ENCODE assay signal across 18 mouse cellular contexts in the genomic region with DNA sequence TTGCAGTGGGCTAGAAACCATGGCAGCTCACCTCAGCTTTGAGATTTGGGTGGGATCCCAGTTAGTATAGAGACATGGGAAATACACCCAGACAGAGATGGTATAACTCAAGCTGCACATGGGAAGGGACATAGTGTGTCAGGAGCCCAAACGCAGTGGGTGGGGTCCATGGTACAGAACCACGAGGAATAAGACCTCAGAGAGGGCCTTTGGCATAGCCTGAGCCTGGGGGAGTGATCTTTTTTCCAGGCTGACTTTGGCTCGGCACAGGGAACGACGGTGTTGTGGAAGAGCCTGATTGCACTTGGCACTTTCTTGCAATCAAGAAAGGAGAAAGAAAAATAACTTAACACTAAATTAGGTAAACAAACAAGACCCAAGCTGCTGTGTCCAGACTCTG. TPM values are rescaled to one million over a fixed set of nuclear protein-coding genes. Genes with fewer than 3 reads are reported as not detected.
A peak's percentile ranks its signal among the peaks of the same experiment; 100 is the strongest.
DNase-seq lines count a peak whose midpoint lies in the region; ATAC-seq and TF ChIP-seq lines count a peak whose summit lies in the region.
"Had no signal": no experiment of that assay in that cellular context is flagged by ENCODE, and none has a peak within 500 bp of the region (broad histone marks: within the 10 kb centered on the region; RNA-seq: fewer than 3 reads in every experiment).

No protein-coding gene starts in this region.

- 0 out of 2 replicates have a peak overlapping the region, but pooled peaks have one; percentile 50 for H3K27ac ChIP-seq in limb, embryonic 12.5 days
- no peak overlapping the region for H3K27ac ChIP-seq in limb, embryonic 10.5 days
- peak overlapping the region; percentile 70 for H3K27ac ChIP-seq in limb, embryonic 14.5 days (replicated peaks; ENCODE audit: low read depth, low read length)
- H3K27ac ChIP-seq in liver, embryonic 11.5 days (ENCODE audit: low read depth, low read length) = no peak overlapping the region
- H3K27ac ChIP-seq: forebrain, embryonic 12.5 days; hindbrain, embryonic 12.5 days; hindbrain, postnatal 0 days had no signal

- intact Hi-C loops in gastrocnemius, postnatal 14 days (cut with DNase I; ENCODE audit: low total_unique reads) = no loop called here

- H3K9me3 ChIP-seq in limb, embryonic 12.5 days = peaks cover 22% of the 10 kb centered on the region
- peaks cover 2% of the 10 kb centered on the region; the same call in 1 of the 2 replicates for H3K9me3 ChIP-seq in limb, embryonic 10.5 days (replicated peaks)
- 0 out of 2 replicates have a peak, but pooled peaks cover 11% of the 10 kb centered on the region for H3K9me3 ChIP-seq in limb, embryonic 14.5 days (ENCODE audit: control insufficient read depth, low read length)
- H3K9me3 ChIP-seq in liver, embryonic 11.5 days (ENCODE audit: control insufficient read depth, low read length) = peaks cover 9% of the 10 kb centered on the region; the same call in 1 of the 2 replicates

- DNase-seq in gastrocnemius, postnatal 25 days = peak; percentile 34
- no peak for DNase-seq in gastrocnemius, postnatal 14 days
- DNase-seq in limb, embryonic 10.5 days (ENCODE audit: low spot score) = no peak
- no peak for DNase-seq in limb, embryonic 14.5 days (ENCODE audit: low spot score)
- no peak for DNase-seq in liver, embryonic 11.5 days (ENCODE audit: low spot score)
- DNase-seq: adrenal gland, postnatal 14 days; cerebellum, adult 11-12 months; cerebellum, adult 9-10 months; cerebellum, postnatal 25 days had no signal

- H3K9ac ChIP-seq in limb, embryonic 12.5 days (replicated peaks) = no peak overlapping the region
- H3K9ac ChIP-seq in limb, embryonic 14.5 days (ENCODE audit: low read depth, low read length, severe bottlenecking) = no peak overlapping the region
- H3K9ac ChIP-seq in liver, embryonic 11.5 days (ENCODE audit: low read depth, low read length) = no peak overlapping the region
- H3K9ac ChIP-seq: forebrain, embryonic 12.5 days; heart, embryonic 12.5 days; hindbrain, embryonic 12.5 days had no signal

- H3K4me1 ChIP-seq in limb, embryonic 12.5 days (replicated peaks) = peaks cover 11% of the 10 kb centered on the region
- peaks cover 6% of the 10 kb centered on the region; the same call in 1 of the 2 replicates for H3K4me1 ChIP-seq in limb, embryonic 10.5 days
- peaks cover 18% of the 10 kb centered on the region for H3K4me1 ChIP-seq in limb, embryonic 14.5 days (ENCODE audit: control insufficient read depth, insufficient read depth, low read length)
- H3K4me1 ChIP-seq in liver, embryonic 11.5 days (replicated peaks; ENCODE audit: control insufficient read depth, insufficient read depth, low read length) = no peaks in the 10 kb centered on the region
- H3K4me1 ChIP-seq: forebrain, embryonic 12.5 days; hindbrain, embryonic 12.5 days had no signal

- no peak overlapping the region for H3K4me2 ChIP-seq in limb, embryonic 12.5 days
- H3K4me2 ChIP-seq in limb, embryonic 14.5 days (replicated peaks; ENCODE audit: low read depth, low read length, severe bottlenecking) = no peak overlapping the region
- H3K4me2 ChIP-seq in liver, embryonic 11.5 days = no peak overlapping the region
- H3K4me2 ChIP-seq: forebrain, embryonic 12.5 days; heart, embryonic 12.5 days; hindbrain, embryonic 12.5 days had no signal

- no peaks in the 10 kb centered on the region for H3K27me3 ChIP-seq in limb, embryonic 12.5 days
- H3K27me3 ChIP-seq in limb, embryonic 10.5 days (ENCODE audit: low read depth, poor library complexity, severe bottlenecking) = no peaks in the 10 kb centered on the region
- no peaks in the 10 kb centered on the region for H3K27me3 ChIP-seq in limb, embryonic 14.5 days (ENCODE audit: control insufficient read depth, insufficient read depth, low read length)
- H3K27me3 ChIP-seq in liver, embryonic 11.5 days (replicated peaks; ENCODE audit: control insufficient read depth, insufficient read depth, low read length) = no peaks in the 10 kb centered on the region
- H3K27me3 ChIP-seq: CH12.LX; forebrain, embryonic 12.5 days; heart, embryonic 12.5 days; hindbrain, embryonic 12.5 days; Patski had no signal

- H3K36me3 ChIP-seq in limb, embryonic 12.5 days = no peaks in the 10 kb centered on the region
- no peaks in the 10 kb centered on the region for H3K36me3 ChIP-seq in limb, embryonic 10.5 days
- no peaks in the 10 kb centered on the region for H3K36me3 ChIP-seq in limb, embryonic 14.5 days (ENCODE audit: control insufficient read depth, insufficient read depth, low read length)
- H3K36me3 ChIP-seq in liver, embryonic 11.5 days (ENCODE audit: control insufficient read depth, insufficient read depth, low read length) = no peaks in the 10 kb centered on the region
- H3K36me3 ChIP-seq: forebrain, embryonic 12.5 days; heart, embryonic 12.5 days; hindbrain, embryonic 12.5 days had no signal

- ATAC-seq in limb, embryonic 12.5 days (ENCODE audit: insufficient number of reproducible peaks, insufficient read depth, low FRiP score, low TSS enrichment, low read depth) = no peak
- no peak for ATAC-seq in limb, embryonic 14.5 days (ENCODE audit: low FRiP score, low read depth)
- ATAC-seq in liver, embryonic 11.5 days (replicated peaks; ENCODE audit: low FRiP score) = no peak; the same call in 1 of the 2 replicates
- ATAC-seq: activated CD4-positive, CD25-positive, alpha-beta regulatory T cell, adult 4 months; forebrain, embryonic 16.5 days; hindbrain, postnatal 0 days; Patski had no signal

- H3K4me3 ChIP-seq in limb, embryonic 12.5 days (replicated peaks) = no peak overlapping the region
- no peak overlapping the region for H3K4me3 ChIP-seq in limb, embryonic 10.5 days
- no peak overlapping the region for H3K4me3 ChIP-seq in limb, embryonic 14.5 days (replicated peaks; ENCODE audit: low read length)
- no peak overlapping the region for H3K4me3 ChIP-seq in liver, embryonic 11.5 days (ENCODE audit: low read depth, low read length)
- H3K4me3 ChIP-seq: forebrain, embryonic 12.5 days; heart, embryonic 12.5 days; hindbrain, embryonic 12.5 days had no signal

- 54% methylated on average over 5 of the region's 5 CpGs for WGBS in limb, embryonic 12.5 days
- 50% methylated on average over 5 of the region's 5 CpGs for WGBS in limb, embryonic 10.5 days
- 56% methylated on average over 5 of the region's 5 CpGs for WGBS in limb, embryonic 14.5 days
- WGBS in liver, embryonic 11.5 days = 64% methylated on average over 5 of the region's 5 CpGs

- TF ChIP-seq POLR2A in limb, embryonic 14.5 days (IDR thresholded peaks at IDR 0.05; ENCODE audit: borderline replicate concordance, extremely low read depth, insufficient read depth, insufficient read length) = no peak

RNA-seq across cellular contexts. Expression of a gene that starts 50.3 kb away (rescaled TPM):
- total RNA-seq in gastrocnemius, postnatal 25 days (2021) = 10 to 100 TPM; 29.0 to 30.2 TPM
- total RNA-seq in gastrocnemius, postnatal 14 days (2021) = 10 to 100 TPM; 26.8 to 27.2 TPM
- 24.3 and 25.6 TPM in 2 replicates for polyA plus RNA-seq in limb, embryonic 12.5 days (2016; fragmentation: Nextera tagmentation; extraction: Ambion mirVana)
- polyA plus RNA-seq in limb, embryonic 10.5 days (2016; fragmentation: Nextera tagmentation; extraction: Ambion mirVana) = 18.3 and 19.9 TPM in 2 replicates
- polyA plus RNA-seq in limb, embryonic 14.5 days (2012; rRNA removed) = 35.0 and 35.8 TPM in 2 replicates
- polyA plus RNA-seq in limb, embryonic 14.5 days (2014; fragmentation: Nextera tagmentation; extraction: Ambion mirVana) = 29.7 and 33.5 TPM in 2 replicates
- polyA plus RNA-seq in liver, embryonic 11.5 days (2014; fragmentation: Nextera tagmentation; extraction: Ambion mirVana) = 22.1 and 22.2 TPM in 2 replicates

Comparison
In these comparisons a context has a peak if more than half of its experiments do, and no peak if none do; other contexts are left out.
1. H3K27ac ChIP-seq: peak in limb, embryonic 12.5 days (single experiment) and limb, embryonic 14.5 days (single experiment); none in limb, embryonic 10.5 days (single experiment) and liver, embryonic 11.5 days (single experiment).